Mouse (Mus musculus): ENCODE measurements at regions not wholly inside any gene's neighbourhood (a gene's known extent, or its start where the extent isn't known, plus 50 kb on each side); places are given as distances from the start of the nearest gene placed in this dataset.

GRCm38 (mm10) chr8:89283105-89284096 is 239.4 kb upstream of the Sall1 start:
- no peak for DNase-seq (ENCODE audit: low spot score in 2 of 2)

- no peak for DNase-seq (ENCODE audit: low spot score in 2 of 2)
Measured at GRCm38 (mm10) chr8:89279844-89280243, 235.9 kb upstream of the Sall1 start.

- DNase-seq (ENCODE audit: low spot score in 2 of 2), result no peak
Measured at GRCm38 (mm10) chr8:89279142-89279541, 235.2 kb upstream of the Sall1 start.

- no peak for DNase-seq (ENCODE audit: low spot score in 2 of 2)
Measured at GRCm38 (mm10) chr8:89273276-89273675, 229.3 kb upstream of the Sall1 start.

- DNase-seq (ENCODE audit: low spot score in 2 of 2), result peak; percentile 14 to 16
Measured at GRCm38 (mm10) chr8:89272381-89272815, 228.4 kb upstream of the Sall1 start.

GRCm38 (mm10) chr8:89271381-89272355 is 227.7 kb upstream of the Sall1 start:
- DNase-seq (ENCODE audit: low spot score in 2 of 2), result peak in 1 of 2 experiments; percentile 7

- no peak for DNase-seq (ENCODE audit: low spot score in 2 of 2)
Measured at GRCm38 (mm10) chr8:89270001-89270400, 226.0 kb upstream of the Sall1 start.

GRCm38 (mm10) chr8:89261163-89261812 is 217.3 kb upstream of the Sall1 start:
- DNase-seq (ENCODE audit: low spot score in 2 of 2), result no peak

GRCm38 (mm10) chr8:89259881-89260280 is 215.9 kb upstream of the Sall1 start:
- no peak for DNase-seq (ENCODE audit: low spot score in 2 of 2)

GRCm38 (mm10) chr8:89246342-89246741 is 202.4 kb upstream of the Sall1 start:
- DNase-seq (ENCODE audit: low spot score in 2 of 2), result no peak

GRCm38 (mm10) chr8:89245131-89245751 is 201.3 kb upstream of the Sall1 start:
- no peak for DNase-seq (ENCODE audit: low spot score in 2 of 2)

GRCm38 (mm10) chr8:89241686-89242085 is 197.7 kb upstream of the Sall1 start:
- DNase-seq (ENCODE audit: low spot score in 2 of 2), result no peak

GRCm38 (mm10) chr8:89239626-89240025 is 195.7 kb upstream of the Sall1 start:
- no peak for DNase-seq (ENCODE audit: low spot score in 2 of 2)

- DNase-seq (ENCODE audit: low spot score in 2 of 2), result no peak
Measured at GRCm38 (mm10) chr8:89234041-89234440, 190.1 kb upstream of the Sall1 start.

GRCm38 (mm10) chr8:89232318-89232717 is 188.4 kb upstream of the Sall1 start:
- no peak for DNase-seq (ENCODE audit: low spot score in 2 of 2)

- no peak for DNase-seq (ENCODE audit: low spot score in 2 of 2)
Measured at GRCm38 (mm10) chr8:89229144-89229543, 185.2 kb upstream of the Sall1 start.

GRCm38 (mm10) chr8:89220870-89221269 is 176.9 kb upstream of the Sall1 start:
- no peak for DNase-seq (ENCODE audit: low spot score in 2 of 2)

GRCm38 (mm10) chr8:89220381-89220780 is 176.4 kb upstream of the Sall1 start:
- no peak for DNase-seq (ENCODE audit: low spot score in 2 of 2)

- no peak for DNase-seq (ENCODE audit: low spot score in 2 of 2)
Measured at GRCm38 (mm10) chr8:89219156-89219555, 175.2 kb upstream of the Sall1 start.

- no peak for DNase-seq (ENCODE audit: low spot score in 2 of 2)
Measured at GRCm38 (mm10) chr8:89217689-89218088, 173.7 kb upstream of the Sall1 start.

GRCm38 (mm10) chr8:89211931-89212330 is 168.0 kb upstream of the Sall1 start:
- no peak for DNase-seq (ENCODE audit: low spot score in 2 of 2)
